Comparison of ENCODE assay signal across 18 mouse cellular contexts in genomic region chr3:138861032-138861431, GRCm38 (mm10).
DNase-seq lines count a peak whose midpoint lies in the region; ATAC-seq and TF ChIP-seq lines count a peak whose summit lies in the region.
"Had no signal": no experiment of that assay in that cellular context is flagged by ENCODE, and none has a peak within 500 bp of the region (broad histone marks: within the 10 kb centered on the region; RNA-seq: fewer than 3 reads in every experiment).

No protein-coding gene starts in this region.

- ATAC-seq in forebrain, postnatal 0 days = peak; percentile 69
- ATAC-seq in stomach, postnatal 0 days (ENCODE audit: low FRiP score, low TSS enrichment) = no peak

- H3K4me2 ChIP-seq in forebrain, postnatal 0 days (ENCODE audit: low read depth) = no peak overlapping the region
- no peak overlapping the region for H3K4me2 ChIP-seq in stomach, postnatal 0 days (replicated peaks; ENCODE audit: low read depth)
- H3K4me2 ChIP-seq: limb, embryonic 13.5 days; lung, embryonic 14.5 days had no signal

- intact Hi-C loops in left cerebral cortex, adult 2 months (cut with DNase I) = loop anchor here (2.0 to 5.0 kb wide), 2 partner anchors 41 to 58 kb away; no protein-coding TSS in a partner anchor

- H3K27ac ChIP-seq in left cerebral cortex, adult 2 months = peak overlapping the region; percentile 76
- H3K27ac ChIP-seq in forebrain, postnatal 0 days (ENCODE audit: low read depth, low read length) = 0 out of 2 replicates have a peak overlapping the region, but pooled peaks have one; percentile 21
- no peak overlapping the region for H3K27ac ChIP-seq in stomach, postnatal 0 days (replicated peaks)
- H3K27ac ChIP-seq: limb, embryonic 13.5 days had no signal

- no peaks in the 10 kb centered on the region for H3K36me3 ChIP-seq in forebrain, postnatal 0 days (ENCODE audit: insufficient read depth)
- H3K36me3 ChIP-seq in stomach, postnatal 0 days (ENCODE audit: control insufficient read depth, insufficient read depth, low read length) = no peaks in the 10 kb centered on the region
- H3K36me3 ChIP-seq: heart, embryonic 10.5 days; limb, embryonic 13.5 days had no signal

- H3K9ac ChIP-seq in forebrain, postnatal 0 days = no peak overlapping the region
- H3K9ac ChIP-seq in stomach, postnatal 0 days (ENCODE audit: low read length) = no peak overlapping the region
- H3K9ac ChIP-seq: limb, embryonic 13.5 days; lung, embryonic 14.5 days had no signal

- H3K4me1 ChIP-seq in forebrain, postnatal 0 days (ENCODE audit: insufficient read depth) = peaks cover 47% of the 10 kb centered on the region
- H3K4me1 ChIP-seq in stomach, postnatal 0 days (replicated peaks; ENCODE audit: control insufficient read depth, insufficient read depth) = no peaks in the 10 kb centered on the region; the same call in none of the 2 replicates

- DNase-seq in cerebellum, postnatal 36 days = peak; percentile 35 to 49
- no peak for DNase-seq in cerebellum, adult 11 months
- DNase-seq in left cerebral cortex, adult 2 months (ENCODE audit: extremely low spot score in 1 of 2, low spot score in 2 of 2) = no peak
- DNase-seq in left cerebral cortex, adult 11 months (ENCODE audit: low spot score) = no peak
- no peak for DNase-seq in forebrain, postnatal 0 days
- DNase-seq in layer of hippocampus, adult 9-11 months = peak; percentile 77
- no peak for DNase-seq in stomach, postnatal 0 days (ENCODE audit: low spot score)
- no peak for DNase-seq in lung, adult 18-20 months
- DNase-seq: embryo, embryonic 11 days; gastrocnemius, postnatal 10 days; heart, postnatal 4 days; kidney, adult 8-10 months; lung, embryonic 14.5 days; thymus, postnatal 36 days had no signal

- H3K4me3 ChIP-seq in left cerebral cortex, adult 2 months = no peak overlapping the region
- no peak overlapping the region for H3K4me3 ChIP-seq in forebrain, postnatal 0 days (ENCODE audit: low read depth, low read length)
- H3K4me3 ChIP-seq in stomach, postnatal 0 days (ENCODE audit: low read depth, low read length) = no peak overlapping the region
- H3K4me3 ChIP-seq: erythroblast, embryonic 14.5 days; heart, embryonic 10.5 days; limb, embryonic 13.5 days; myocyte had no signal

- WGBS in forebrain, postnatal 0 days = 38% methylated on average over 9 of the region's 9 CpGs
- 58% methylated on average over 9 of the region's 9 CpGs for WGBS in stomach, postnatal 0 days

- TF ChIP-seq CTCF in left cerebral cortex, adult 2 months (IDR thresholded peaks at IDR 0.05) = no peak
- TF ChIP-seq CTCF in forebrain, postnatal 0 days (IDR thresholded peaks at IDR 0.05; ENCODE audit: low read depth) = no peak
- TF ChIP-seq CTCF in stomach, postnatal 0 days (IDR thresholded peaks at IDR 0.05; ENCODE audit: low read depth) = no peak

- H3K27me3 ChIP-seq in forebrain, postnatal 0 days (ENCODE audit: insufficient read depth, low read length) = no peaks in the 10 kb centered on the region
- H3K27me3 ChIP-seq in stomach, postnatal 0 days (ENCODE audit: control insufficient read depth, insufficient read depth, low read length) = no peaks in the 10 kb centered on the region
- H3K27me3 ChIP-seq: limb, embryonic 13.5 days had no signal

- TF ChIP-seq EP300 in stomach, postnatal 0 days (optimal IDR thresholded peaks at IDR 0.05) = no peak

- no peaks in the 10 kb centered on the region for H3K9me3 ChIP-seq in forebrain, postnatal 0 days (ENCODE audit: low read length)
- H3K9me3 ChIP-seq in stomach, postnatal 0 days (ENCODE audit: control insufficient read depth, low read length) = no peaks in the 10 kb centered on the region
- H3K9me3 ChIP-seq: heart, embryonic 10.5 days; limb, embryonic 13.5 days had no signal

Comparison
In these comparisons a context has a peak if more than half of its experiments do, and no peak if none do; other contexts are left out.
1. DNase-seq: peak in cerebellum, postnatal 36 days (2 of 2) and layer of hippocampus, adult 9-11 months (single experiment); none in cerebellum, adult 11 months (single experiment), left cerebral cortex, adult 2 months (0 of 2), left cerebral cortex, adult 11 months (single experiment), forebrain, postnatal 0 days (single experiment), stomach, postnatal 0 days (single experiment) and lung, adult 18-20 months (0 of 2).